ENCODE assay signal across 8 mouse cellular contexts in genomic region chr7:54734039-54734438, GRCm38 (mm10).
DNase-seq lines count a peak whose midpoint lies in the region; ATAC-seq and TF ChIP-seq lines count a peak whose summit lies in the region.
"Had no signal": no experiment of that assay in that cellular context is flagged by ENCODE, and none has a peak within 500 bp of the region (broad histone marks: within the 10 kb centered on the region; RNA-seq: fewer than 3 reads in every experiment).

No protein-coding gene starts in this region.

- ATAC-seq in neural tube, embryonic 15.5 days (ENCODE audit: low FRiP score): no peak
- no peak for ATAC-seq in embryonic facial prominence, embryonic 13.5 days (ENCODE audit: insufficient number of reproducible peaks, insufficient read depth, low FRiP score, low TSS enrichment, low read depth)
- ATAC-seq in midbrain, embryonic 15.5 days (replicated peaks): peak; percentile 52; the same call in 1 of the 2 replicates
- no peak for ATAC-seq in CD4-positive, CD25-positive, alpha-beta regulatory T cell, adult 4 months

- no peaks in the 10 kb centered on the region for H3K9me3 ChIP-seq in neural tube, embryonic 15.5 days (replicated peaks)
- H3K9me3 ChIP-seq in embryonic facial prominence, embryonic 13.5 days: no peaks in the 10 kb centered on the region
- H3K9me3 ChIP-seq in midbrain, embryonic 15.5 days: no peaks in the 10 kb centered on the region
- H3K9me3 ChIP-seq: liver, embryonic 15.5 days had no signal

- WGBS in neural tube, embryonic 15.5 days: 42% methylated on average over 7 of the region's 7 CpGs
- WGBS in embryonic facial prominence, embryonic 13.5 days: 26% methylated on average over 7 of the region's 7 CpGs
- WGBS in midbrain, embryonic 15.5 days: 27% methylated on average over 7 of the region's 7 CpGs

- no peak overlapping the region for H3K9ac ChIP-seq in neural tube, embryonic 15.5 days (replicated peaks)
- no peak overlapping the region for H3K9ac ChIP-seq in embryonic facial prominence, embryonic 13.5 days
- H3K9ac ChIP-seq in midbrain, embryonic 15.5 days: no peak overlapping the region
- H3K9ac ChIP-seq: liver, embryonic 15.5 days had no signal

- no peak overlapping the region for H3K4me2 ChIP-seq in neural tube, embryonic 15.5 days
- H3K4me2 ChIP-seq in embryonic facial prominence, embryonic 13.5 days: peak overlapping the region; percentile 26; the same call in 1 of the 2 replicates
- no peak overlapping the region for H3K4me2 ChIP-seq in midbrain, embryonic 15.5 days
- H3K4me2 ChIP-seq: liver, embryonic 15.5 days had no signal

- no peaks in the 10 kb centered on the region for H3K27me3 ChIP-seq in neural tube, embryonic 15.5 days (replicated peaks)
- no peaks in the 10 kb centered on the region for H3K27me3 ChIP-seq in embryonic facial prominence, embryonic 13.5 days
- H3K27me3 ChIP-seq in midbrain, embryonic 15.5 days (replicated peaks): no peaks in the 10 kb centered on the region
- H3K27me3 ChIP-seq: liver, embryonic 15.5 days had no signal

- TF ChIP-seq CTCF in bone marrow macrophage, adult 2 months (IDR thresholded peaks at IDR 0.05; ENCODE audit: low read depth, low read length): 0 out of 2 replicates have a peak, but pooled peaks have one; percentile 9

- DNase-seq in neural tube, embryonic 10.5 days (ENCODE audit: extremely low spot score, low spot score): peak; percentile 37
- DNase-seq in layer of hippocampus, adult 9-10 months (ENCODE audit: low spot score): peak; percentile 37

- H3K36me3 ChIP-seq in neural tube, embryonic 15.5 days: no peaks in the 10 kb centered on the region
- no peaks in the 10 kb centered on the region for H3K36me3 ChIP-seq in embryonic facial prominence, embryonic 13.5 days
- no peaks in the 10 kb centered on the region for H3K36me3 ChIP-seq in midbrain, embryonic 15.5 days (replicated peaks)
- H3K36me3 ChIP-seq: liver, embryonic 15.5 days had no signal

- H3K4me1 ChIP-seq in neural tube, embryonic 15.5 days: no peaks in the 10 kb centered on the region
- no peaks in the 10 kb centered on the region for H3K4me1 ChIP-seq in bone marrow macrophage, adult 2 months (ENCODE audit: control insufficient read depth, insufficient read depth, low read length)
- H3K4me1 ChIP-seq in embryonic facial prominence, embryonic 13.5 days: no peaks in the 10 kb centered on the region
- H3K4me1 ChIP-seq in midbrain, embryonic 15.5 days: peaks cover 5% of the 10 kb centered on the region; the same call in 1 of the 2 replicates
- H3K4me1 ChIP-seq: liver, embryonic 15.5 days had no signal

- no peak overlapping the region for H3K4me3 ChIP-seq in neural tube, embryonic 15.5 days (replicated peaks)
- no peak overlapping the region for H3K4me3 ChIP-seq in bone marrow macrophage, adult 2 months (ENCODE audit: insufficient read depth, low read length)
- no peak overlapping the region for H3K4me3 ChIP-seq in embryonic facial prominence, embryonic 13.5 days
- H3K4me3 ChIP-seq in midbrain, embryonic 15.5 days: no peak overlapping the region
- H3K4me3 ChIP-seq: liver, embryonic 15.5 days had no signal

- H3K27ac ChIP-seq in neural tube, embryonic 15.5 days (replicated peaks): no peak overlapping the region
- no peak overlapping the region for H3K27ac ChIP-seq in bone marrow macrophage, adult 2 months (ENCODE audit: insufficient read depth, low read depth, low read length)
- H3K27ac ChIP-seq in embryonic facial prominence, embryonic 13.5 days: no peak overlapping the region
- H3K27ac ChIP-seq in midbrain, embryonic 15.5 days: no peak overlapping the region
- H3K27ac ChIP-seq: liver, embryonic 15.5 days had no signal

- TF ChIP-seq POLR2A in bone marrow macrophage, adult 2 months (IDR thresholded peaks at IDR 0.05; ENCODE audit: borderline replicate concordance, low read depth, low read length): no peak
